Mouse (Mus musculus): ENCODE results near the gene Reln. TPM values are rescaled to one million over a fixed set of nuclear protein-coding genes. Genes with fewer than 3 reads are reported as not detected.

Gene Reln
- polyA plus RNA-seq, 1 experiment, result 1.1 TPM

- Histone ChIP-seq H3K4me1 (ENCODE audit: control insufficient read depth, insufficient read depth, insufficient read length, low read length) (no peaks in the 10 kb centered on the region), H3K4me3 (ENCODE audit: insufficient read depth, low read depth, low read length) (no peak overlapping the region), H3K27ac (replicated peaks; ENCODE audit: low read depth, low read length) (no peak overlapping the region)
Measured at GRCm38 (mm10) chr5:21898875-21899274, 445.6 kb downstream of the Reln start.

- H3K27ac ChIP-seq (replicated peaks; ENCODE audit: low read depth, low read length), result no peak overlapping the region
- no peaks in the 10 kb centered on the region for H3K4me1 ChIP-seq (ENCODE audit: control insufficient read depth, insufficient read depth, insufficient read length, low read length)
- H3K4me3 ChIP-seq (ENCODE audit: insufficient read depth, low read depth, low read length), result no peak overlapping the region
Measured at GRCm38 (mm10) chr5:21896586-21896985, 447.9 kb downstream of the Reln start.

GRCm38 (mm10) chr5:21894168-21894567 is 450.3 kb downstream of the Reln start:
- Histone ChIP-seq H3K27ac (replicated peaks; ENCODE audit: low read depth, low read length) (no peak overlapping the region), H3K4me3 (ENCODE audit: insufficient read depth, low read depth, low read length) (no peak overlapping the region), H3K4me1 (ENCODE audit: control insufficient read depth, insufficient read depth, insufficient read length, low read length) (no peaks in the 10 kb centered on the region)

- Histone ChIP-seq H3K4me3 (ENCODE audit: insufficient read depth, low read depth, low read length) (no peak overlapping the region), H3K4me1 (ENCODE audit: control insufficient read depth, insufficient read depth, insufficient read length, low read length) (no peaks in the 10 kb centered on the region), H3K27ac (replicated peaks; ENCODE audit: low read depth, low read length) (no peak overlapping the region)
Measured at GRCm38 (mm10) chr5:21866750-21867149, 477.8 kb downstream of the Reln start.

GRCm38 (mm10) chr5:21866311-21866712 is 478.2 kb downstream of the Reln start:
- H3K27ac ChIP-seq (replicated peaks; ENCODE audit: low read depth, low read length), result no peak overlapping the region
- H3K4me3 ChIP-seq (ENCODE audit: insufficient read depth, low read depth, low read length), result no peak overlapping the region
- H3K4me1 ChIP-seq (ENCODE audit: control insufficient read depth, insufficient read depth, insufficient read length, low read length), result no peaks in the 10 kb centered on the region

- no peak within 1 kb of the TSS for H3K4me3 ChIP-seq (ENCODE audit: insufficient read depth, low read depth, low read length)
- H3K4me1 ChIP-seq (ENCODE audit: control insufficient read depth, insufficient read depth, insufficient read length, low read length), result no peaks in the 10 kb centered on the region
- no peak within 1 kb of the TSS for H3K27ac ChIP-seq (replicated peaks; ENCODE audit: low read depth, low read length)
Measured at GRCm38 (mm10) chr5:21865346-21866107, 479.0 kb downstream of the Reln start, which contains the start of gene Slc26a5. Slc26a5 (minus strand) TSS chr5:21865604.

- no peak overlapping the region for H3K4me3 ChIP-seq (ENCODE audit: insufficient read depth, low read depth, low read length)
- H3K4me1 ChIP-seq (ENCODE audit: control insufficient read depth, insufficient read depth, insufficient read length, low read length), result no peaks in the 10 kb centered on the region
- H3K27ac ChIP-seq (replicated peaks; ENCODE audit: low read depth, low read length), result no peak overlapping the region
Measured at GRCm38 (mm10) chr5:21858653-21859052, 485.8 kb downstream of the Reln start.

- Histone ChIP-seq H3K4me3 (ENCODE audit: insufficient read depth, low read depth, low read length) (no peak overlapping the region), H3K27ac (replicated peaks; ENCODE audit: low read depth, low read length) (no peak overlapping the region), H3K4me1 (ENCODE audit: control insufficient read depth, insufficient read depth, insufficient read length, low read length) (no peaks in the 10 kb centered on the region)
Measured at GRCm38 (mm10) chr5:21851679-21852340, 492.7 kb downstream of the Reln start.

- Histone ChIP-seq H3K27ac (replicated peaks; ENCODE audit: low read depth, low read length) (no peak overlapping the region), H3K4me1 (ENCODE audit: control insufficient read depth, insufficient read depth, insufficient read length, low read length) (no peaks in the 10 kb centered on the region), H3K4me3 (ENCODE audit: insufficient read depth, low read depth, low read length) (no peak overlapping the region)
Measured at GRCm38 (mm10) chr5:21847438-21847837, 497.1 kb downstream of the Reln start.

- no peaks in the 10 kb centered on the region for H3K4me1 ChIP-seq (ENCODE audit: control insufficient read depth, insufficient read depth, insufficient read length, low read length)
- H3K4me3 ChIP-seq (ENCODE audit: insufficient read depth, low read depth, low read length), result no peak overlapping the region
- H3K27ac ChIP-seq (replicated peaks; ENCODE audit: low read depth, low read length), result no peak overlapping the region
Measured at GRCm38 (mm10) chr5:21846616-21847290, 497.7 kb downstream of the Reln start.

- Histone ChIP-seq H3K4me1 (ENCODE audit: control insufficient read depth, insufficient read depth, insufficient read length, low read length) (no peaks in the 10 kb centered on the region), H3K4me3 (ENCODE audit: insufficient read depth, low read depth, low read length) (no peak overlapping the region), H3K27ac (replicated peaks; ENCODE audit: low read depth, low read length) (no peak overlapping the region)
Measured at GRCm38 (mm10) chr5:21844676-21845075, 499.8 kb downstream of the Reln start.

Other genes with a start within 250 kb of the Reln start
- gene Orc5, start 205.7 kb upstream of the Reln start, polyA plus RNA-seq (2012; ENCODE audit: insufficient read depth, insufficient read length, missing spikeins), result 15.3 and 18.1 TPM in 2 replicates